Mouse (Mus musculus) c-Kit-positive CD71-positive TER-119-positive erythroid progenitor cells, embryonic 14.5 days (primary cell): ENCODE measurements around the gene Usf1.

Experiments
- DNase-seq: peaks from one replicate; pipeline ENCODE4 v3.0.0-alpha.2; 2013; ENCODE audit warnings: low spot score

Usf1 gene

GRCm38 (mm10) chr1:171410947-171411484 lies at the start of gene Usf1:
Gene Usf1 (plus strand): TSS chr1:171411313.
- peak; percentile 88 for DNase-seq

- DNase-seq = no peak
Observed at GRCm38 (mm10) chr1:171365934-171366333, 45.2 kb upstream of the Usf1 start.

GRCm38 (mm10) chr1:171369845-171370556 lies 41.1 kb upstream of the Usf1 start, which contains the start of gene Nectin4:
Gene Nectin4 (plus strand): TSS chr1:171370099.
- DNase-seq = no peak

GRCm38 (mm10) chr1:171372880-171373279 lies 38.2 kb upstream of the Usf1 start:
- no peak for DNase-seq

GRCm38 (mm10) chr1:171373946-171374345 lies 37.2 kb upstream of the Usf1 start:
- DNase-seq = no peak

- DNase-seq = no peak
Observed at GRCm38 (mm10) chr1:171375646-171376097, 35.4 kb upstream of the Usf1 start.

GRCm38 (mm10) chr1:171378298-171378697 lies 32.8 kb upstream of the Usf1 start:
- no peak for DNase-seq

GRCm38 (mm10) chr1:171379935-171380599 lies 31.0 kb upstream of the Usf1 start:
- DNase-seq = peak; percentile 34

GRCm38 (mm10) chr1:171382096-171382620 lies 29.0 kb upstream of the Usf1 start:
- no peak for DNase-seq

- no peak for DNase-seq
Observed at GRCm38 (mm10) chr1:171384361-171384760, 26.8 kb upstream of the Usf1 start.

GRCm38 (mm10) chr1:171385171-171385570 lies 25.9 kb upstream of the Usf1 start:
- no peak for DNase-seq

GRCm38 (mm10) chr1:171387099-171387498 lies 24.0 kb upstream of the Usf1 start:
- DNase-seq = no peak

GRCm38 (mm10) chr1:171388376-171389102 lies 22.6 kb upstream of the Usf1 start, which contains the start of gene Arhgap30:
Gene Arhgap30 (plus strand): TSS chr1:171388954.
- DNase-seq = peak; percentile 15

- DNase-seq = no peak
Observed at GRCm38 (mm10) chr1:171390101-171390500, 21.0 kb upstream of the Usf1 start.

- DNase-seq = no peak
Observed at GRCm38 (mm10) chr1:171401821-171402220, 9.3 kb upstream of the Usf1 start.

GRCm38 (mm10) chr1:171402991-171403390 lies 8.1 kb upstream of the Usf1 start:
- no peak for DNase-seq

- DNase-seq = no peak
Observed at GRCm38 (mm10) chr1:171407263-171407662, 3.9 kb upstream of the Usf1 start.

GRCm38 (mm10) chr1:171410231-171410630 lies 882 bp upstream of the Usf1 start:
- no peak for DNase-seq

- no peak for DNase-seq
Observed at GRCm38 (mm10) chr1:171411492-171411941, 404 bp downstream of the Usf1 start.

GRCm38 (mm10) chr1:171412001-171412441 lies 908 bp downstream of the Usf1 start:
- DNase-seq = peak; percentile 42

- DNase-seq = no peak
Observed at GRCm38 (mm10) chr1:171412446-171412845, 1.3 kb downstream of the Usf1 start.

GRCm38 (mm10) chr1:171413608-171414007 lies 2.5 kb downstream of the Usf1 start:
- no peak for DNase-seq
